Mouse (Mus musculus): ENCODE measurements around the gene Cpa4. TPM values are rescaled to one million over a fixed set of nuclear protein-coding genes. Genes with fewer than 3 reads are reported as not detected.
A peak's percentile ranks its signal among the peaks of the same experiment; 100 is the strongest.

Gene Cpa4
- polyA plus RNA-seq, 1 experiment from 2014 or later = 2.5 TPM

GRCm38 (mm10) chr6:30615741-30616140 is 47.6 kb downstream of the Cpa4 start:
- ATAC-seq (ENCODE audit: insufficient number of reproducible peaks, insufficient read depth, low FRiP score, low read depth) = no peak
- no peak overlapping the region for H3K4me2 ChIP-seq (ENCODE audit: low read length)
- no peak overlapping the region for H3K4me3 ChIP-seq (ENCODE audit: control insufficient read depth in 1 of 2, insufficient read depth in 1 of 2, low read depth in 1 of 2, low read length in 2 of 2)
- 40% methylated on average over 4 of the region's 4 CpGs for WGBS
- 0 out of 2 replicates have a peak, but pooled peaks cover 3% of the 10 kb centered on the region for H3K27me3 ChIP-seq (ENCODE audit: control insufficient read depth, insufficient read depth, low read length)
- no peaks in the 10 kb centered on the region for H3K36me3 ChIP-seq (ENCODE audit: control insufficient read depth, insufficient read depth, low read length)
- no peak overlapping the region for H3K9ac ChIP-seq (ENCODE audit: low read length)
- H3K27ac ChIP-seq (replicated peaks in 1 of 2; ENCODE audit: control insufficient read depth in 1 of 2, insufficient read depth in 1 of 2, low read depth in 2 of 2, low read length in 2 of 2) = no peak overlapping the region
- H3K4me1 ChIP-seq (ENCODE audit: control insufficient read depth in 2 of 2, insufficient read depth in 2 of 2, low read length in 2 of 2) = peaks cover 24 to 44% of the 10 kb centered on the region in 2 experiments
- H3K9me3 ChIP-seq (ENCODE audit: control insufficient read depth, low read length) = no peaks in the 10 kb centered on the region

GRCm38 (mm10) chr6:30616491-30616941 is 48.3 kb downstream of the Cpa4 start:
- 14% methylated on average over 8 of the region's 8 CpGs for WGBS

GRCm38 (mm10) chr6:30617020-30617958 is 49.1 kb downstream of the Cpa4 start:
- Histone ChIP-seq H3K27me3 (ENCODE audit: control insufficient read depth, insufficient read depth, low read length) (0 out of 2 replicates have a peak, but pooled peaks cover 3% of the 10 kb centered on the region), H3K4me1 (ENCODE audit: control insufficient read depth in 2 of 2, insufficient read depth in 2 of 2, low read length in 2 of 2) (peaks cover 34 to 60% of the 10 kb centered on the region in 2 experiments), H3K4me2 (ENCODE audit: low read length) (peak overlapping the region; percentile 49), H3K27ac (replicated peaks in 1 of 2; ENCODE audit: control insufficient read depth in 1 of 2, insufficient read depth in 1 of 2, low read depth in 2 of 2, low read length in 2 of 2) (peak overlapping the region in 1 of 2 experiments; percentile 52; a peak in 1 of 4 replicates), H3K36me3 (ENCODE audit: control insufficient read depth, insufficient read depth, low read length) (no peaks in the 10 kb centered on the region), H3K9ac (ENCODE audit: low read length) (peak overlapping the region; percentile 41; the same call in 1 of the 2 replicates), H3K9me3 (ENCODE audit: control insufficient read depth, low read length) (no peaks in the 10 kb centered on the region), H3K4me3 (ENCODE audit: control insufficient read depth in 1 of 2, insufficient read depth in 1 of 2, low read depth in 1 of 2, low read length in 2 of 2) (0 out of 4 replicates have a peak overlapping the region, but pooled peaks of 1 of the 2 experiments have one; percentile 4)
- WGBS = 17% methylated on average over 13 of the region's 13 CpGs
- no peak for ATAC-seq (ENCODE audit: insufficient number of reproducible peaks, insufficient read depth, low FRiP score, low read depth)

More at GRCm38 (mm10) chr6:30616491-30616941, 48.3 kb downstream of the Cpa4 start:
- H3K9ac ChIP-seq (ENCODE audit: low read length) = peak overlapping the region; percentile 41; the same call in 1 of the 2 replicates
- H3K27ac ChIP-seq (replicated peaks in 1 of 2; ENCODE audit: control insufficient read depth in 1 of 2, insufficient read depth in 1 of 2, low read depth in 2 of 2, low read length in 2 of 2) = peak overlapping the region; percentile 24 to 50; a peak in 3 of 4 replicates
- H3K9me3 ChIP-seq (ENCODE audit: control insufficient read depth, low read length) = no peaks in the 10 kb centered on the region
- H3K4me3 ChIP-seq (ENCODE audit: control insufficient read depth in 1 of 2, insufficient read depth in 1 of 2, low read depth in 1 of 2, low read length in 2 of 2) = no peak overlapping the region
- 0 out of 2 replicates have a peak, but pooled peaks cover 3% of the 10 kb centered on the region for H3K27me3 ChIP-seq (ENCODE audit: control insufficient read depth, insufficient read depth, low read length)
- peaks cover 31 to 52% of the 10 kb centered on the region in 2 experiments for H3K4me1 ChIP-seq (ENCODE audit: control insufficient read depth in 2 of 2, insufficient read depth in 2 of 2, low read length in 2 of 2)
- no peaks in the 10 kb centered on the region for H3K36me3 ChIP-seq (ENCODE audit: control insufficient read depth, insufficient read depth, low read length)
- peak overlapping the region; percentile 49 for H3K4me2 ChIP-seq (ENCODE audit: low read length)
- ATAC-seq (ENCODE audit: insufficient number of reproducible peaks, insufficient read depth, low FRiP score, low read depth) = no peak

- Histone ChIP-seq H3K9me3 (ENCODE audit: control insufficient read depth, low read length) (no peaks in the 10 kb centered on the region), H3K36me3 (ENCODE audit: control insufficient read depth, insufficient read depth, low read length) (no peaks in the 10 kb centered on the region), H3K27ac (replicated peaks in 1 of 2; ENCODE audit: control insufficient read depth in 1 of 2, insufficient read depth in 1 of 2, low read depth in 2 of 2, low read length in 2 of 2) (peak overlapping the region in 1 of 2 experiments; percentile 52; a peak in 2 of 4 replicates), H3K4me1 (ENCODE audit: control insufficient read depth in 2 of 2, insufficient read depth in 2 of 2, low read length in 2 of 2) (peaks cover 40 to 67% of the 10 kb centered on the region in 2 experiments), H3K4me2 (ENCODE audit: low read length) (peak overlapping the region; percentile 49), H3K4me3 (ENCODE audit: control insufficient read depth in 1 of 2, insufficient read depth in 1 of 2, low read depth in 1 of 2, low read length in 2 of 2) (0 out of 4 replicates have a peak overlapping the region, but pooled peaks of 1 of the 2 experiments have one; percentile 4), H3K9ac (ENCODE audit: low read length) (no peak overlapping the region), H3K27me3 (ENCODE audit: control insufficient read depth, insufficient read depth, low read length) (0 out of 2 replicates have a peak, but pooled peaks cover 3% of the 10 kb centered on the region)
- no peak for ATAC-seq (ENCODE audit: insufficient number of reproducible peaks, insufficient read depth, low FRiP score, low read depth)
- WGBS = 18% methylated on average over 18 of the region's 18 CpGs
Observed at GRCm38 (mm10) chr6:30617959-30618590, 49.9 kb downstream of the Cpa4 start.

GRCm38 (mm10) chr6:30618735-30619134 is 50.6 kb downstream of the Cpa4 start:
- H3K9me3 ChIP-seq (ENCODE audit: control insufficient read depth, low read length) = no peaks in the 10 kb centered on the region
- H3K9ac ChIP-seq (ENCODE audit: low read length) = no peak overlapping the region
- peaks cover 42 to 68% of the 10 kb centered on the region in 2 experiments for H3K4me1 ChIP-seq (ENCODE audit: control insufficient read depth in 2 of 2, insufficient read depth in 2 of 2, low read length in 2 of 2)
- H3K4me3 ChIP-seq (ENCODE audit: control insufficient read depth in 1 of 2, insufficient read depth in 1 of 2, low read depth in 1 of 2, low read length in 2 of 2) = no peak overlapping the region
- no peaks in the 10 kb centered on the region for H3K36me3 ChIP-seq (ENCODE audit: control insufficient read depth, insufficient read depth, low read length)
- H3K27ac ChIP-seq (replicated peaks in 1 of 2; ENCODE audit: control insufficient read depth in 1 of 2, insufficient read depth in 1 of 2, low read depth in 2 of 2, low read length in 2 of 2) = peak overlapping the region; percentile 14 to 31; a peak in 3 of 4 replicates
- 46% methylated on average over 6 of the region's 6 CpGs for WGBS
- H3K4me2 ChIP-seq (ENCODE audit: low read length) = no peak overlapping the region
- no peak for ATAC-seq (ENCODE audit: insufficient number of reproducible peaks, insufficient read depth, low FRiP score, low read depth)
- H3K27me3 ChIP-seq (ENCODE audit: control insufficient read depth, insufficient read depth, low read length) = 0 out of 2 replicates have a peak, but pooled peaks cover 3% of the 10 kb centered on the region

GRCm38 (mm10) chr6:30619606-30620005 is 51.4 kb downstream of the Cpa4 start:
- 0 out of 2 replicates have a peak, but pooled peaks cover 3% of the 10 kb centered on the region for H3K27me3 ChIP-seq (ENCODE audit: control insufficient read depth, insufficient read depth, low read length)
- H3K4me3 ChIP-seq (ENCODE audit: control insufficient read depth in 1 of 2, insufficient read depth in 1 of 2, low read depth in 1 of 2, low read length in 2 of 2) = no peak overlapping the region
- WGBS = 76% methylated on average over 5 of the region's 5 CpGs
- H3K36me3 ChIP-seq (ENCODE audit: control insufficient read depth, insufficient read depth, low read length) = no peaks in the 10 kb centered on the region
- H3K27ac ChIP-seq (replicated peaks in 1 of 2; ENCODE audit: control insufficient read depth in 1 of 2, insufficient read depth in 1 of 2, low read depth in 2 of 2, low read length in 2 of 2) = 0 out of 4 replicates have a peak overlapping the region, but pooled peaks of 1 of the 2 experiments have one; percentile 17
- no peaks in the 10 kb centered on the region for H3K9me3 ChIP-seq (ENCODE audit: control insufficient read depth, low read length)
- ATAC-seq (ENCODE audit: insufficient number of reproducible peaks, insufficient read depth, low FRiP score, low read depth) = no peak
- H3K4me1 ChIP-seq (ENCODE audit: control insufficient read depth in 2 of 2, insufficient read depth in 2 of 2, low read length in 2 of 2) = peaks cover 43 to 74% of the 10 kb centered on the region in 2 experiments
- no peak overlapping the region for H3K4me2 ChIP-seq (ENCODE audit: low read length)
- no peak overlapping the region for H3K9ac ChIP-seq (ENCODE audit: low read length)

GRCm38 (mm10) chr6:30620591-30620990 is 52.4 kb downstream of the Cpa4 start:
- Histone ChIP-seq H3K36me3 (ENCODE audit: control insufficient read depth, insufficient read depth, low read length) (no peaks in the 10 kb centered on the region), H3K9ac (ENCODE audit: low read length) (no peak overlapping the region), H3K4me2 (ENCODE audit: low read length) (no peak overlapping the region), H3K27ac (replicated peaks in 1 of 2; ENCODE audit: control insufficient read depth in 1 of 2, insufficient read depth in 1 of 2, low read depth in 2 of 2, low read length in 2 of 2) (peak overlapping the region; percentile 78 to 87), H3K4me1 (ENCODE audit: control insufficient read depth in 2 of 2, insufficient read depth in 2 of 2, low read length in 2 of 2) (peaks cover 51 to 81% of the 10 kb centered on the region in 2 experiments), H3K27me3 (ENCODE audit: control insufficient read depth, insufficient read depth, low read length) (0 out of 2 replicates have a peak, but pooled peaks cover 3% of the 10 kb centered on the region), H3K4me3 (ENCODE audit: control insufficient read depth in 1 of 2, insufficient read depth in 1 of 2, low read depth in 1 of 2, low read length in 2 of 2) (no peak overlapping the region), H3K9me3 (ENCODE audit: control insufficient read depth, low read length) (no peaks in the 10 kb centered on the region)
- ATAC-seq (ENCODE audit: insufficient number of reproducible peaks, insufficient read depth, low FRiP score, low read depth) = no peak
- WGBS = 87% methylated on average over 4 of the region's 4 CpGs
